Mouse (Mus musculus) bone marrow macrophage, adult 2 months (primary cell): ENCODE measurements around the gene Smg6.

Experiments
- CTCF ChIP-seq: IDR thresholded peaks from 2 replicates; pipeline ENCODE4 v1.5.1; 2012; ENCODE audit warnings: low read depth, mild to moderate bottlenecking, low read length, moderate library complexity
- POLR2A ChIP-seq: IDR thresholded peaks from 2 replicates; pipeline ENCODE4 v1.6.1; 2012; ENCODE audit warnings: mild to moderate bottlenecking, low read depth, low read length, borderline replicate concordance

- TF ChIP-seq CTCF: no peak
- TF ChIP-seq POLR2A: no peak
Measured at GRCm38 (mm10) chr11:75027616-75028015, 102.0 kb downstream of the Smg6 start.
